Mouse (Mus musculus) brain, adult 2 months (tissue): Measurements from ENCODE around the gene Tgm1.
A peak's percentile ranks its signal among the peaks of the same experiment; 100 is the strongest.

Source experiments
- DNase-seq: peaks from one replicate; pipeline ENCODE4 v3.0.0; 2011; ENCODE audit warnings: low read depth, low spot score

Tgm1 gene

DNA sequence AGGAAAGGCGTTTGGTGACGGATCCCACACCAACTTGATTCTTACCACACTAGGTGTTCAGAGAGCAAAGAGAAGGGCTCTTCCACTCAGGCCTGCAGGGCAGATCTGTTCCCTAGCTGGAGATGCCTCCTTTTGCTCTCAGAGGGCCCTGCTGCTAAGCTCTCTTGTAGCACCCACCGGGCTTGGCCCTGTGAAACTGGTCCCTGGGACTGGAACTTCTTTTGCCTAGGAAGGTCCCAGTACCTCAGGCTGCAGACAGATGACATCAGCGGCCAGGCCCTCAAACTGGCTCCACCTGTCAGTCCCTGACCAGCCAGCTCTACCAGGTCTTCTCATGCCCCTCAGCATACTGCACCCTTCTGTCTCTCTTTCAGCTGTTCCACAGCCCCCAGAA, at the start of gene Tgm1:
TSS of gene Tgm1 (minus strand) at position 198 of the 394 bp plus-strand sequence.
- DNase-seq: no peak

GRCm38 (mm10) chr14:55763166-55763565, 49.4 kb upstream of the Tgm1 start:
- DNase-seq: peak; percentile 18

- peak; percentile 46 for DNase-seq
Observed at GRCm38 (mm10) chr14:55762001-55762821, 48.5 kb upstream of the Tgm1 start.

- no peak for DNase-seq
Observed at GRCm38 (mm10) chr14:55761163-55761562, 47.4 kb upstream of the Tgm1 start, which contains the start of gene Ltb4r2. Gene Ltb4r2, plus strand, starts transcription at chr14:55761428.

DNA sequence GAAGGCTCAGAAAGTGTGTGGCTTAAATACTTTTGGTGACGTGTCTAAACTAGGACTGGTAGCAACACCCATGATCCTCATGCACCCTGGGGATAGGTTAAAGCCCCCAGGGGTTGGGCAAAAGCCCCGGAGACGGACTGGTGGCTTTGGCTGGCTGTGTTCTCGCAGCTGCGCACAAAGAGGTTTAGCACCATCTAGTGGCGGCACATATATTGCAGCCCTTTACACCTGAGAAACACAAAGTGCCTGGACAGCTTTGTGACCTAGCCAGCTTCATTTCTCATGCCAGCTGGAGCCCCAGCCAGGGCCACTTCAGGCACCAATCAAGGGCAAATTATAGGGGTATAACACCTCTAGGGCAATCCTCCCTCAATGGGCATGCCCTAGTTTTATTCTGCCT, 46.4 kb upstream of the Tgm1 start:
- DNase-seq: peak; percentile 79

GRCm38 (mm10) chr14:55758363-55758784, 44.6 kb upstream of the Tgm1 start, which contains the start of gene Cideb:
Gene Cideb, minus strand, starts transcription at chr14:55758458.
- peak; percentile 75 for DNase-seq

DNA sequence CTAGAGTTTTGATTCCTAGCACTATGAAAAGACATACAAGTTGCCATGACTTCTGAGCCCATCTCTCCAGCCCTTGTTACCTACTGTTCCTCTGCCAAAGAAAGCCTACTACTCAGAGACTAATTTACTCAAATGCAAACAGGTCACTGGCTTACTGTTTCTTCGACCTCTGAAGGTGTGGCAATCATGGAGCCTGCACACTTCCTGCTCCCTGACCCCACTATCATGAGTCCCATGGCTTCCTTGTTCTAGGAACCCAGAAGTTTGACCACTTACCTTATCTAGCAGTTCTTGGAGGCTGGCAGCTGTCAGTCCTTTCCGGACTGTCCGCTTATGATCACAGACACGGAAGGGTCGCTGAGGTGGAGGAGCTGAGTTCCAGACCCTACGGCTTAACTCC, 43.8 kb upstream of the Tgm1 start:
- DNase-seq: no peak

DNA sequence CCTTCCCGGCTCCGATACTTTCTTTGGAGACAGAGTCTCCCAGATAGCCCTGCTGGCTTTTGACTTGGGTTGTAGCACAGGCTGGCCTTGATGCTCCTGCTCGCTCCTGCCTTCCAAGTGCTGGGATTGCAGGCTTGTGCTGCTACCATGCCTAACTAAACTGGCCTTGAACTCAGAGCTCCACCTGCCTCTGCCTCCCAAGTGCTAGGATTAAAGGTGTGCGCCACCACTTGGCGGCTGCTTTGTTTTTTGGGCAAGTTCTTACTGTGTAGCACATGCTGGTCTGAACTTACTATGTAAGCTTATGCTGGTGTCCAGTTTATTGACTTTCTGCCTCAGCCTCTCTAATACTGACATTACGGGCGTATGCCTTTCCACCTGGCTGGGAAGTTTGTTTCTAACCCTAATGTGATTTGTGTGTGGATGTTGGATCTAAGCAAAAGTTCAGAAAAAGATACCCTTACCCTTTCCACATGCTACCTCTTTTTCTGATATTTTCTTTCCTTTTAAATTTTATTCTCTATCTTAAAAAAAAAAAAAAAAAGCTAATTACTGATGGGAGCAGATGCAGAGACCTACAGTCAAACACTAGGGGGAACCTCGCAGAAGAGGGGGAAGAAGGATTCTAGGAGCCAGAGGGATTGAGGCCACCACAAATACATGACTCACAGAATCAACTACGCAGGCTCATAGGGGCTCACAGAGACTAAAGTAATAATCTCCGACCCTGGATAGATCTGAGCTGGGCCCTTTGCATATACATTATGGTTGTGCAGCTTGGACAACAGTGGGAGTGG, 33.5 kb upstream of the Tgm1 start:
- no peak for DNase-seq

GRCm38 (mm10) chr14:55745861-55746237, 32.1 kb upstream of the Tgm1 start:
- no peak for DNase-seq

- DNase-seq: peak; percentile 92
Observed at GRCm38 (mm10) chr14:55745180-55745860, 31.6 kb upstream of the Tgm1 start, which contains the start of the genes Dhrs1 and Nop9. Gene Dhrs1, minus strand, starts transcription at chr14:55745690. Gene Nop9, plus strand, starts transcription at chr14:55745693.

- DNase-seq: peak; percentile 89
Observed at GRCm38 (mm10) chr14:55743711-55744110, 30.0 kb upstream of the Tgm1 start.

- no peak for DNase-seq
Observed at GRCm38 (mm10) chr14:55737086-55737687, 23.5 kb upstream of the Tgm1 start.

DNA sequence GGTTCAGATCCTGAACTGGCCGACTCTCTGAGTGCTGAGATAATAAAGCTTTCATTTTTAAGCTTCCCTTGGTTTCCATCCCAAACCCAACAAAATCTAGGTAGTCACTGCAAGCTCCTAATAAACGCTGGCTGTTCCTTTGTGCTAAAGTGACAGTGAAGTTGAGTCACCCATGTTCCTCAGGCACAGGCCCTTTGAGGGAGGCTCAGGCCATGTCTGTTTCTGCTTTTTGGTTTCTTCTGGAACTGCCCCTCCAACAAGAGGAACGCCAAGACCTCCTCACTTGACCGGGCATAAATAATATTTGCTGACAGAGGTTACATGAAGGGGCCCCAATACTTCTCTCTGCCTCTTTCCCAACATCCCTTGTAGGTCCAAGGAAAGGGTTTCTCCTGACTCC, 22.0 kb upstream of the Tgm1 start:
- no peak for DNase-seq

DNA sequence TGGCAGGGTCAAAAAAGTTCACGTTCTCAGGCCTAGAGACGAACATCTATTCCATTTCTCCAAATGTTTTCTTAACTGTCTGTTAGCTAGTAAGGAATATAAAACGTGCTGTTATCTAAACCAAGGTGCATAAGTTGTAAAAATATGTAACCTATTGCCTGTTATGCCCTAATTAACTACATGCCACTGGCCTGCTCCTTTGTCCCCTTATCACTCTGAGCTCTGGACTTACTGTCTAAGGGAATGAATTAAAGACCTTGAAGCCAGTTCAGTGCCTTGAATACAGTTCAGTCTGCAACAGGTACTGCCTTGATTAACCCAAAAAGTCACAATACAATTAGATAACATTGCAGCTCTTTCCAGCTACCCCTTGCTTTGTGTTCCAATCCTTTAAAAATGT, 21.6 kb upstream of the Tgm1 start:
- DNase-seq: no peak

- no peak for DNase-seq
Observed at GRCm38 (mm10) chr14:55734869-55735268, 21.1 kb upstream of the Tgm1 start.

DNA sequence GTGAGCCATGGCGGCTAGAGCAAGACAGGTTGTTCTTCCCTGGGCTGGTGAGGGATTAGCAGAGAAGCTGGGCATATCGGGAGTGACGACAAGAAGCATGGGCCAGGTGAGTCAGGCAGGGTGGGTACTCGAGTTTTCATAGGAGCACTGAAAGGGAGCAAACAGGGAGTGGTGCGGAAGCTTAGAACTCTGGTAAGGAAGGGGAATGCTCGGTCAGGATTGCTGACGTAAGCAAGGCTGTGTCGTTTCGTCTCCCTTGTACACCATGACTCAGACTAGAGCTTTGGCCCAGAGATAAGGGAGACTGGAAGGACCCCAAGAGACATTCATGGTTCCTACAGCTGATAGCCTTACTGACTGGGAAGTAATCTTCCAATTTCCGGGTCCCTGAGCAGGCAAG, 20.2 kb upstream of the Tgm1 start:
- no peak for DNase-seq

DNA sequence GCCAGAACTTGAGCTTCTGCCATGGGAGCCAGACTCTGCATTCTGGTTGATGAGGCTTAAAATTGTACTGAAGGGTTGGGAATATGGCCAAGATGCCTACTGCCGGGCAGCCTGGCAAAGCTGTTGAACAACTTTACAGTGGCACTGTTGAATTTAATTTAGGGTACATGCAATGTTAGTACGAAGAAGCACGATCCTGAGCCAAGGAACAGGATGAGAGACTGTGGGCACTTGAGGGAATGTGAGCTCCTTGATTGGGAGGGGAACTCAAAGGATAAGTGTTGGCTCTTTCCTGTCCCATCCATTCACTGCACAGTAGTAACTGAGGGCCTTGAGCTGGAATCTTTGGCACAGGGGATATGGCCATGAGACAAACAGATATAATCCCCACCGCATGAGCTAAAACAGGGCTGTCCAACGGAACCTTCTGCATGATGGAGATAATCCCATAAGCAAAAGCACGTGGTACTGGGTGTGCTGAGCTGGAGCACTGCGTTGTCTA, 16.9 kb upstream of the Tgm1 start:
- DNase-seq: peak; percentile 71

DNA sequence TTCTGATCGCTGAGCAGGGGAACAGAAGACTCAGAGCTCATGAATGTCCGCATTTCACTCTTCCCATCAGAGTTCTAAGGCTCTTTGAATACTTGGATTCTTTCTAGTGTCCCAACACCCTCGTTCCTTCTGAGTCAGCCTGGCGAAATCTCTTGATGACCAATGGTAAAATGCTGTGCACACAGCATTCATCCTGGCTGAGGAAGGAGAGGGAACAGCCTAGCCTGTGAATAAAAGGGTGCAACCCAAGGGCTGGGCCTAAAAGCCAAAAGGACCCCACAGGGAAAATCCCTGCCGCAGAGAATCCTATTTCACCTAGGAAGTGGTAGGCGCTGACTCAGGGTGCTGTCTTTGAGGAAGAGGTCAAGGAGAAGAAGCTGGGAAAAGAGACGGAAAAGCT, 16.4 kb upstream of the Tgm1 start:
- DNase-seq: no peak

GRCm38 (mm10) chr14:55727889-55728685, 14.4 kb upstream of the Tgm1 start:
- no peak for DNase-seq

- no peak for DNase-seq
Observed at GRCm38 (mm10) chr14:55726261-55726660, 12.5 kb upstream of the Tgm1 start.
